Mouse (Mus musculus) C2C12 (cell line): ENCODE data around the gene Dhrs13. TPM values are rescaled to one million over a fixed set of nuclear protein-coding genes. Genes with fewer than 3 reads are reported as not detected.

Source experiments
- H3K27me3 ChIP-seq: one replicate; pipeline ENCODE4 v1.6.1; 2011; ENCODE audit not compliant: control insufficient read depth, insufficient read depth, insufficient read length
- H3K36me3 ChIP-seq: one replicate; pipeline ENCODE4 v1.6.1; 2011; ENCODE audit not compliant: control insufficient read depth, insufficient read depth
- H3K4me3 ChIP-seq: one replicate; pipeline ENCODE4 v1.5.1; 2011; ENCODE audit warnings: mild to moderate bottlenecking, control low read depth; ENCODE audit not compliant: poor library complexity, insufficient read depth, severe bottlenecking
- H3K79me2 ChIP-seq: one replicate; pipeline ENCODE4 v1.6.1; 2011; ENCODE audit not compliant: control insufficient read depth, insufficient read depth
- H3K79me3 ChIP-seq: one replicate; pipeline ENCODE4 v1.6.1; 2011; ENCODE audit warnings: low read depth, control low read depth
- H3ac ChIP-seq: one replicate; pipeline ENCODE3; 2011; ENCODE audit warnings: low read depth; ENCODE audit not compliant: control insufficient read depth, insufficient read length
- CEBPB ChIP-seq: IDR thresholded peaks from one replicate; pipeline ENCODE4 v1.6.1; 2011; ENCODE audit warnings: low read depth, mild to moderate bottlenecking, control low read depth, moderate library complexity
- CTCF ChIP-seq: IDR thresholded peaks from one replicate; pipeline ENCODE4 v1.5.1; 2011; ENCODE audit not compliant: control insufficient read depth, insufficient read depth, insufficient read length
- FOSL1 ChIP-seq: IDR thresholded peaks from one replicate; pipeline ENCODE4 v1.8.0; 2011; ENCODE audit warnings: mild to moderate bottlenecking, low read length; ENCODE audit not compliant: poor library complexity, insufficient read depth, severe bottlenecking
- MAX ChIP-seq: IDR thresholded peaks from one replicate; pipeline ENCODE4 v1.6.1; 2011; ENCODE audit warnings: mild to moderate bottlenecking, control low read depth
- MYOD1 ChIP-seq: IDR thresholded peaks from one replicate; pipeline ENCODE4 v1.6.1; 2011; ENCODE audit warnings: low read depth; ENCODE audit not compliant: control insufficient read depth, insufficient read length
- MYOG ChIP-seq: IDR thresholded peaks from one replicate; pipeline ENCODE4 v1.6.1; 2011; ENCODE audit not compliant: control insufficient read depth, insufficient read length; ENCODE audit errors: extremely low read depth
- USF1 ChIP-seq: IDR thresholded peaks from one replicate; pipeline ENCODE4 v1.6.1; 2011; ENCODE audit warnings: low read depth, mild to moderate bottlenecking, control low read depth, moderate library complexity
- polyA plus RNA-seq: library from polyadenylated mRNA; unstranded; fragments of >200 nt; fragmentation: generic; extraction: Trizol; gene quantifications from one replicate; pipeline ENCODE4 v1.2.1, GENCODE M21; 2012; ENCODE audit warnings: missing spikeins

The Dhrs13 gene
- polyA plus RNA-seq, 1 experiment = 16.7 TPM

- TF ChIP-seq CEBPB (no peak), USF1 (no peak), CTCF (no peak), MYOD1 (no peak), MYOG (no peak), FOSL1 (no peak), MAX (no peak)
- Histone ChIP-seq H3K79me3 (no peaks in the 10 kb centered on the region), H3K36me3 (peaks cover 65% of the 10 kb centered on the region), H3ac (no peak overlapping the region), H3K4me3 (no peak overlapping the region), H3K27me3 (no peaks in the 10 kb centered on the region), H3K79me2 (peaks cover 19% of the 10 kb centered on the region)
Measured at GRCm38 (mm10) chr11:78029240-78029639, 2.8 kb upstream of the Dhrs13 start.

- Histone ChIP-seq H3K79me3 (no peaks in the 10 kb centered on the region), H3K27me3 (no peaks in the 10 kb centered on the region), H3K4me3 (no peak overlapping the region), H3K36me3 (peaks cover 60% of the 10 kb centered on the region), H3K79me2 (peaks cover 32% of the 10 kb centered on the region), H3ac (no peak overlapping the region)
- no peak for TF ChIP-seq MAX
- no peak for TF ChIP-seq FOSL1
- TF ChIP-seq CTCF = no peak
- no peak for TF ChIP-seq USF1
Measured at GRCm38 (mm10) chr11:78030600-78030999, 1.5 kb upstream of the Dhrs13 start.

- no peaks in the 10 kb centered on the region for H3K79me3 ChIP-seq
- no peak overlapping the region for H3ac ChIP-seq
- H3K36me3 ChIP-seq = peaks cover 52% of the 10 kb centered on the region
- TF ChIP-seq CEBPB = no peak
- H3K79me2 ChIP-seq = peaks cover 34% of the 10 kb centered on the region
- no peak overlapping the region for H3K4me3 ChIP-seq
- H3K27me3 ChIP-seq = no peaks in the 10 kb centered on the region
Measured at GRCm38 (mm10) chr11:78031389-78031788, 691 bp upstream of the Dhrs13 start.

DNA sequence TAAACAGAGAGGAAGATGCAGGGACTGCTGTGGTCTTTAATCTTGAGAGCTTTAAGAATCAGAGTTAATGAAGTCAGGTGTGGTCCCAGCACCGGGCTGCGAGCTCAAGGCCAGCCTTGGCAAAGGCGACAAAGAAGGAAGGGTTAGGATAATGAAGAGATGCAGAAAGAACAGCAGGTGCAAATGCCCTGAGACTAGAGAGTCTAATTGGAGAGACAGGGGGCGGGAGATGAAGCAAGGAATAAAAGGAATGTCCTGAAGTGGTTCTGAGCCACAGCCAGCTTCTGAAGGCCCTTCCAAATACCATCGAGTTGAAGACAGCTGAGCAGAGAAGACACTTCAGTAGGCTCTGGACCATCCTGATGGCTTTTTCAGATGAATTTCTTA is 722 bp downstream of the Dhrs13 start:
- Histone ChIP-seq H3ac (peak overlapping the region; percentile 87), H3K27me3 (no peaks in the 10 kb centered on the region), H3K36me3 (peaks cover 38% of the 10 kb centered on the region), H3K79me3 (no peaks in the 10 kb centered on the region), H3K79me2 (peaks cover 45% of the 10 kb centered on the region), H3K4me3 (peak overlapping the region; percentile 46)
- TF ChIP-seq MYOG (no peak), MAX (no peak), USF1 (no peak), FOSL1 (no peak), MYOD1 (no peak), CEBPB (no peak), CTCF (no peak)

GRCm38 (mm10) chr11:78033931-78034617 is 2.0 kb downstream of the Dhrs13 start:
- H3K27me3 ChIP-seq = no peaks in the 10 kb centered on the region
- H3K4me3 ChIP-seq = no peak overlapping the region
- H3K79me3 ChIP-seq = peaks cover 7% of the 10 kb centered on the region
- TF ChIP-seq MAX (no peak), USF1 (no peak), FOSL1 (no peak), MYOG (no peak), MYOD1 (no peak)
- no peak overlapping the region for H3ac ChIP-seq
- H3K79me2 ChIP-seq = peaks cover 58% of the 10 kb centered on the region
- peaks cover 26% of the 10 kb centered on the region for H3K36me3 ChIP-seq

DNA sequence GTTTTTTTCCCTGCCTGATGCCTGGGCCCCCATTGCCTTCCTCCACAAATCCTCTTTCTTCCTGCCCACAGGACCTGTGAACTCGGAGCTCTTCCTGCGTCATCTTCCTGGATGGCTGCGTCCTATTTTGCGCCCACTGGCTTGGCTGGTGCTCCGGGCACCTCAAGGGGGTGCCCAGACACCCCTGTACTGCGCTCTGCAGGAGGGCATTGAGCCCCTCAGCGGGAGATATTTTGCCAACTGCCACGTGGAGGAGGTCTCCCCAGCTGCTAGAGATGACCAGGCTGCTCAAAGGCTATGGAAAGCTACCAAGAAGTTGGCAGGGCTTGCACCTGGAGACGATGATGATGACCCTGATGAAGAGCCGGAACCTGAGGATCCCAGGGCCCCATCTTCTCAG is 4.7 kb downstream of the Dhrs13 start:
- Histone ChIP-seq H3K79me3 (peaks cover 7% of the 10 kb centered on the region), H3K79me2 (peaks cover 80% of the 10 kb centered on the region), H3K4me3 (no peak overlapping the region), H3ac (no peak overlapping the region), H3K27me3 (no peaks in the 10 kb centered on the region), H3K36me3 (peaks cover 25% of the 10 kb centered on the region)
- no peak for TF ChIP-seq USF1
